Mouse (Mus musculus) ES-E14 (cell line): Measurements from ENCODE around the gene Prmt8.

Experiments
- CHD2 ChIP-seq: IDR thresholded peaks from 2 replicates; pipeline ENCODE4 v1.6.1; 2014; ENCODE audit warnings: mild to moderate bottlenecking, low read depth, low read length, inconsistent platforms
- HCFC1 ChIP-seq: IDR thresholded peaks from 2 replicates; pipeline ENCODE4 v1.6.1; 2012; ENCODE audit warnings: low read length, inconsistent platforms, borderline replicate concordance; ENCODE audit not compliant: insufficient read depth
- MAFK ChIP-seq: IDR thresholded peaks from 2 replicates; pipeline ENCODE4 v1.6.1; 2014; ENCODE audit warnings: mild to moderate bottlenecking, low read depth, low read length, inconsistent platforms; ENCODE audit not compliant: insufficient read depth
- ZC3H11A ChIP-seq: IDR thresholded peaks from 2 replicates; pipeline ENCODE4 v1.6.1; 2012; ENCODE audit warnings: low read depth, mild to moderate bottlenecking, inconsistent platforms, low read length, borderline replicate concordance
- ZNF384 ChIP-seq: IDR thresholded peaks from 2 replicates; pipeline ENCODE4 v1.6.1; 2012; ENCODE audit warnings: low read depth, low read length, inconsistent platforms

GRCm38 (mm10) chr6:127683561-127683960 lies 85.7 kb downstream of the Prmt8 start:
- TF ChIP-seq HCFC1, result no peak
- TF ChIP-seq ZC3H11A, result no peak
- no peak for TF ChIP-seq MAFK
- no peak for TF ChIP-seq CHD2
- TF ChIP-seq ZNF384, result no peak
